Mouse (Mus musculus): ENCODE data around the gene Cyb5r3.

The Cyb5r3 gene

GRCm38 (mm10) chr15:83106426-83106825, 66.0 kb downstream of the Cyb5r3 start:
- no peak for DNase-seq (ENCODE audit: low spot score in 2 of 2)
